Mouse (Mus musculus) sigmoid colon, adult 10 weeks (tissue): Measurements from ENCODE around the gene Gm2888. TPM values are rescaled to one million over a fixed set of nuclear protein-coding genes. Genes with fewer than 3 reads are reported as not detected.

Source experiments
- polyA plus RNA-seq: library from polyadenylated mRNA; stranded (reverse); fragments of 350-450 nt; fragmentation: Illumina TruSeq; extraction: RNeasy Lipid Tissue Mini Kit (QIAGEN cat#74804); gene quantifications from one replicate; pipeline ENCODE4 v1.2.3, GENCODE M21; 2014; ENCODE audit warnings: low read depth, low replicate concordance

Gene Gm2888
- not detected for polyA plus RNA-seq

DNA sequence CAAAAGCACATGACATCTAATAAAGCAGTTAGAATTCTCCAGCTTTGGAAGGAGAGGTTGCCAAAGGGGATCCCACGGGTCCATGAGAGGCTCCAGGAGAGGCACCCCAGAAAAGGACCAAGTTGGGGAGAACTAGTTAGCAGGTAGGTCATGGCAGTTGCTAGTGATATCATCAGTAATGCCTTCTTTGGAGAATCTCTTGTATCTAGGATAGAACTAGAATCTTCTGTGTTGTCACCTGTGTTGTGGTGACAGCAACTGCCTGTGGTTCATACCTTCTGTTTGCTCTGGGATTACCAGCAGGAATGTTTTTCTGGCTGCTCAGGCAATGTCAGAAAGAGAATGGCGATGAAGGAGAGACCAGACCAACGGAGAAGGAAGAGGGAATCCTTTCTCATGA is at the start of gene Gm2888:
Gene Gm2888 (plus strand): TSS at position 301 of the 400 bp plus-strand sequence.

DNA sequence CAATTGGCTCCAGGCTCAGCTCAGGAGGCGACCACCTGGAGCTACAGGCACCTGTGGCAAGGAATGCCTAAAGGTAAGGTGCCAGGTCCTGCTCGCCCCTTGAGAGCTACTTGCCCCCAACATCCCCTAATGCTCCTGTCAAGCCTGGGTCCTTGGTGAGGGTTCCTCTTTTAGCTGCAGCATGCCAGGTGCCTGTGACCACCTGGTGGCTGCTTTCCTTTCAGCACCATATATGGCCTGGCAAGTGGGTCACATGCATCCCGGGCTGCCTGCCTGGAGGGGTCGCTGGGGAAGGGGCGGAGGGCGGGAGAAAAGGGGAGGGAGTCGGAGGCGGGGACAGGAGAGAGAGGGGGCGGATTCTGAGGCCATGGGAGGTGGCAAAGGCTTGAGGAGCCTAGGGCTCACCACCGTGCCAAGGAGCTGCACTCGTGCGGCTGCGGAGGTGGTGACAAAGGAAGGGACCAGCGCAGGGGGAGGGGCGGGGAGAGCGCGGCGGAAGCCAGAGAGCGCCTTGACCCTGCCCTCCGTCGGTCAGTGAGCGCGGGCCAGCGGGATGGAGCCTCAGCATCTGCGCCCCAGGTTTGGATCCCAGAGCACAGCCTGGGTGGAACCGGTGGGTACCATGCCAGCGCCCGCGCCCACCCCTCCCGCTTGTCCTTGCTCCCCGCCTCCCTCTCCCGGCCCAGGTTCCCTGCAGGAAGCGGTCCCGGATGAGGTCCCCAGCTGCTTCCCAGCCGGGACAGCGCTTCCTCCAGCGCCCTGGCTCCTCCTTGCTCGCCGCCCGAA is 19.1 kb downstream of the Gm2888 start, which contains the start of gene Gm2897:
Gene Gm2897 (plus strand): TSS at position 559 of the 786 bp plus-strand sequence.

Other genes starting within 250 kb of the Gm2888 start
- 1.1 TPM for gene Gm2897, start 19.3 kb downstream of the Gm2888 start, polyA plus RNA-seq
- gene Gm10340, start 104.0 kb downstream of the Gm2888 start, polyA plus RNA-seq: not detected
- not detected for gene Gm5795, start 158.3 kb downstream of the Gm2888 start, polyA plus RNA-seq
- 0.63 TPM for gene D830030K20Rik, start 178.5 kb downstream of the Gm2888 start, polyA plus RNA-seq